Mouse (Mus musculus) liver, embryonic 13.5 days (tissue): ENCODE data around the gene 2310002L09Rik. TPM values are rescaled to one million over a fixed set of nuclear protein-coding genes. Genes with fewer than 3 reads are reported as not detected.
"Not testable (repeated sequence)": the region's sequence is repeated elsewhere in the genome, so short reads cannot be mapped to it uniquely, and the experiment has no call there.

Source experiments
- ATAC-seq: fragments of 200-750 bp; cut with Nextera tagmentation; 2 replicates; pipeline ENCODE4 v1.8.0; 2017; ENCODE audit warnings: low read depth, mild to moderate bottlenecking, moderate number of reproducible peaks, moderate library complexity
- DNase-seq: peaks from one replicate; pipeline ENCODE4 v3.0.0; 2022
- H3K27ac ChIP-seq: fragments of 300-500 bp; sonication (generic); 2 replicates; pipeline ENCODE4 v1.5.1; 2015; ENCODE audit warnings: moderate library complexity, mild to moderate bottlenecking, inconsistent platforms
- H3K27me3 ChIP-seq: fragments of 300-500 bp; sonication (generic); 2 replicates; pipeline ENCODE4 v1.6.1; 2015; ENCODE audit warnings: mild to moderate bottlenecking, inconsistent platforms
- H3K36me3 ChIP-seq: fragments of 300-500 bp; sonication (generic); 2 replicates; pipeline ENCODE4 v1.6.1; 2015; ENCODE audit warnings: mild to moderate bottlenecking, inconsistent platforms
- H3K4me1 ChIP-seq: fragments of 300-500 bp; sonication (generic); replicated peaks from 2 replicates; pipeline ENCODE4 v1.6.1; 2015; ENCODE audit warnings: inconsistent platforms
- H3K4me2 ChIP-seq: fragments of 300-500 bp; sonication (generic); 2 replicates; pipeline ENCODE4 v1.6.1; 2015; ENCODE audit warnings: inconsistent platforms, mild to moderate bottlenecking, moderate library complexity
- H3K4me3 ChIP-seq: fragments of 300-500 bp; sonication (generic); replicated peaks from 2 replicates; pipeline ENCODE4 v1.5.1; 2015; ENCODE audit warnings: mild to moderate bottlenecking, inconsistent platforms
- H3K9ac ChIP-seq: fragments of 300-500 bp; sonication (generic); 2 replicates; pipeline ENCODE4 v1.6.1; 2015; ENCODE audit warnings: mild to moderate bottlenecking, inconsistent platforms
- H3K9me3 ChIP-seq: fragments of 300-500 bp; sonication (generic); replicated peaks from 2 replicates; pipeline ENCODE4 v1.6.1; 2016; ENCODE audit warnings: inconsistent platforms
- WGBS: fragments of 180-500 bp; shearing (Covaris S2); methylation state at CpG from one replicate; pipeline ENCODE4 v1.1.7; 2015; ENCODE audit not compliant: insufficient replicate concordance; 5-methylcytosine and 5-hydroxymethylcytosine counted together
- polyA plus RNA-seq: library from polyadenylated mRNA; unstranded; fragments of >200 nt; fragmentation: Nextera tagmentation; extraction: Ambion mirVana; gene quantifications from 2 replicates; pipeline ENCODE4 v1.2.1, GENCODE M21; 2015

2310002L09Rik gene
- 0.12 TPM in 1 of 2 replicates, not detected in the other for polyA plus RNA-seq

GRCm38 (mm10) chr4:73950375-73950896 is at the start of gene 2310002L09Rik:
Gene 2310002L09Rik, minus strand, starts transcription at chr4:73950846.
- Histone ChIP-seq H3K4me1 (no peaks in the 10 kb centered on the region), H3K27ac (no peak within 1 kb of the TSS), H3K9me3 (no peaks in the 10 kb centered on the region), H3K36me3 (no peaks in the 10 kb centered on the region), H3K27me3 (no peaks in the 10 kb centered on the region), H3K4me3 (no peak within 1 kb of the TSS), H3K9ac (no peak within 1 kb of the TSS), H3K4me2 (no peak within 1 kb of the TSS)
- ATAC-seq (no peak), DNase-seq (no peak)
- WGBS, result 64% methylated on average over 8 of the region's 8 CpGs

- Histone ChIP-seq H3K36me3 (no peaks in the 10 kb centered on the region), H3K27ac (no peak overlapping the region), H3K9me3 (no peaks in the 10 kb centered on the region), H3K27me3 (no peaks in the 10 kb centered on the region), H3K4me2 (no peak overlapping the region), H3K4me3 (no peak overlapping the region), H3K9ac (no peak overlapping the region), H3K4me1 (no peaks in the 10 kb centered on the region)
- ATAC-seq (no peak), DNase-seq (no peak)
- 49% methylated on average over 3 of the region's 3 CpGs for WGBS
Measured at GRCm38 (mm10) chr4:73980454-73980853, 29.8 kb upstream of the 2310002L09Rik start.

GRCm38 (mm10) chr4:73920660-73921059 is 30.0 kb downstream of the 2310002L09Rik start, which contains the start of gene Gm11756:
Gene Gm11756, minus strand, starts transcription at chr4:73920760.
- H3K27me3 ChIP-seq, H3K27ac ChIP-seq, H3K4me1 ChIP-seq, H3K4me3 ChIP-seq, H3K9me3 ChIP-seq, ATAC-seq, H3K36me3 ChIP-seq, DNase-seq, H3K9ac ChIP-seq, H3K4me2 ChIP-seq: not testable (repeated sequence)
- 61% methylated on average over 6 of the region's 6 CpGs for WGBS

- H3K9me3 ChIP-seq, H3K4me1 ChIP-seq, H3K9ac ChIP-seq, H3K4me2 ChIP-seq, ATAC-seq, H3K4me3 ChIP-seq, H3K27ac ChIP-seq, DNase-seq, H3K36me3 ChIP-seq, H3K27me3 ChIP-seq: not testable (repeated sequence)
- no CpG with 5 or more reads among the region's 4 CpGs for WGBS
Measured at GRCm38 (mm10) chr4:73905853-73906252, 44.8 kb downstream of the 2310002L09Rik start, which contains the start of gene Gm13871. Gene Gm13871, minus strand, starts transcription at chr4:73905953.

- not testable (repeated sequence) for DNase-seq
Measured at GRCm38 (mm10) chr4:73891012-73891411, 59.6 kb downstream of the 2310002L09Rik start, which contains the start of gene Gm11757. Gene Gm11757, minus strand, starts transcription at chr4:73891112.

More at GRCm38 (mm10) chr4:73891012-73891411, 59.6 kb downstream of the 2310002L09Rik start, which contains the start of gene Gm11757:
- H3K4me1 ChIP-seq, H3K9me3 ChIP-seq, H3K4me2 ChIP-seq, H3K27ac ChIP-seq, ATAC-seq, H3K36me3 ChIP-seq, H3K4me3 ChIP-seq, H3K27me3 ChIP-seq, H3K9ac ChIP-seq: not testable (repeated sequence)
- WGBS, result no CpG with 5 or more reads among the region's 4 CpGs

Other genes with a start within 250 kb of the 2310002L09Rik start
- not detected in 2 replicates for gene Rasef, start 159.9 kb downstream of the 2310002L09Rik start, polyA plus RNA-seq
- not detected in 2 replicates for gene Gm11758, start 74.6 kb downstream of the 2310002L09Rik start, polyA plus RNA-seq
- not detected in 2 replicates for gene Gm11757, start 59.7 kb downstream of the 2310002L09Rik start, polyA plus RNA-seq
- not detected in 2 replicates for gene Gm13871, start 44.9 kb downstream of the 2310002L09Rik start, polyA plus RNA-seq
- gene Gm11756, start 30.1 kb downstream of the 2310002L09Rik start, polyA plus RNA-seq, result not detected in 2 replicates
- gene Frmd3, start 62.6 kb upstream of the 2310002L09Rik start, polyA plus RNA-seq, result 0.07 and 0.13 TPM in 2 replicates